Mouse (Mus musculus) myocyte (in vitro differentiated cells): Measurements from ENCODE around the gene Kif26b. TPM values are rescaled to one million over a fixed set of nuclear protein-coding genes. Genes with fewer than 3 reads are reported as not detected.

Source experiments
- H3K27me3 ChIP-seq: one replicate; pipeline ENCODE4 v1.6.1; 2011; ENCODE audit not compliant: control insufficient read depth, insufficient read depth, insufficient read length
- H3K36me3 ChIP-seq: one replicate; pipeline ENCODE4 v1.6.1; 2011; ENCODE audit not compliant: control insufficient read depth, insufficient read depth
- H3K4me2 ChIP-seq: one replicate; pipeline ENCODE4 v1.6.1; 2011; ENCODE audit warnings: low read depth, control low read depth
- H3K4me3 ChIP-seq: one replicate; pipeline ENCODE4 v1.5.1; 2011; ENCODE audit warnings: mild to moderate bottlenecking, control low read depth, moderate library complexity
- H3K79me2 ChIP-seq: one replicate; pipeline ENCODE4 v1.6.1; 2011; ENCODE audit not compliant: control insufficient read depth, insufficient read depth
- H3ac ChIP-seq: one replicate; pipeline ENCODE4 v1.6.1; 2011; ENCODE audit not compliant: control insufficient read depth, insufficient read length
- CEBPB ChIP-seq: IDR thresholded peaks from 2 replicates; pipeline ENCODE4 v1.6.1; 2011; ENCODE audit warnings: mild to moderate bottlenecking, moderate library complexity; ENCODE audit not compliant: poor library complexity, insufficient read depth, severe bottlenecking
- E2F4 ChIP-seq: IDR thresholded peaks from one replicate; pipeline ENCODE4 v1.6.1; 2011; ENCODE audit warnings: mild to moderate bottlenecking, control low read depth, moderate library complexity; ENCODE audit not compliant: insufficient read depth
- MAX ChIP-seq: IDR thresholded peaks from one replicate; pipeline ENCODE4 v1.6.1; 2011; ENCODE audit warnings: low read depth, mild to moderate bottlenecking, control low read depth
- MYOD1 ChIP-seq, 3 experiments: IDR thresholded peaks; one replicate each; pipeline ENCODE4 v1.6.1; 2011; ENCODE audit warnings: control low read depth in 2 of 3, low read depth in 2 of 3, mild to moderate bottlenecking in 2 of 3, moderate library complexity in 1 of 3; ENCODE audit not compliant: insufficient read length in 2 of 3, control insufficient read depth in 1 of 3
- MYOG ChIP-seq, 3 experiments: IDR thresholded peaks; one replicate each; pipeline ENCODE4 v1.6.1; 2011; ENCODE audit warnings: control low read depth in 2 of 3, low read depth in 2 of 3, mild to moderate bottlenecking in 2 of 3; ENCODE audit not compliant: insufficient read length in 2 of 3, control insufficient read depth in 1 of 3, insufficient read depth in 1 of 3
- POLR2A ChIP-seq: IDR thresholded peaks from one replicate; pipeline ENCODE4 v1.6.1; 2011; ENCODE audit warnings: low read depth, mild to moderate bottlenecking, control low read depth, moderate library complexity; ENCODE audit not compliant: insufficient read length
- POLR2AphosphoS2 ChIP-seq: IDR thresholded peaks from one replicate; pipeline ENCODE4 v1.6.1; 2011; ENCODE audit warnings: low read depth, control low read depth; ENCODE audit not compliant: insufficient read length
- REST ChIP-seq: IDR thresholded peaks from one replicate; pipeline ENCODE4 v1.6.1; 2011; ENCODE audit warnings: mild to moderate bottlenecking, control low read depth, moderate library complexity; ENCODE audit not compliant: insufficient read depth, insufficient read length
- SRF ChIP-seq: IDR thresholded peaks from one replicate; pipeline ENCODE4 v1.6.1; 2011; ENCODE audit warnings: low read depth; ENCODE audit not compliant: control insufficient read depth, insufficient read length
- TCF12 ChIP-seq: IDR thresholded peaks from one replicate; pipeline ENCODE4 v1.6.1; 2011; ENCODE audit warnings: mild to moderate bottlenecking, control low read depth; ENCODE audit not compliant: poor library complexity, insufficient read depth, severe bottlenecking
- TCF3 ChIP-seq: IDR thresholded peaks from one replicate; pipeline ENCODE4 v1.6.1; 2011; ENCODE audit warnings: low read depth, control low read depth; ENCODE audit not compliant: insufficient read length
- USF1 ChIP-seq: IDR thresholded peaks from one replicate; pipeline ENCODE4 v1.6.1; 2011; ENCODE audit warnings: low read depth, mild to moderate bottlenecking, control low read depth, moderate library complexity
- polyA plus RNA-seq: library from polyadenylated mRNA; unstranded; fragments of >200 nt; fragmentation: generic; extraction: Trizol; gene quantifications from one replicate; pipeline ENCODE4 v1.2.1, GENCODE M21; 2012; ENCODE audit warnings: missing spikeins

Kif26b gene
- polyA plus RNA-seq, 1 experiment, result 5.9 TPM

DNA sequence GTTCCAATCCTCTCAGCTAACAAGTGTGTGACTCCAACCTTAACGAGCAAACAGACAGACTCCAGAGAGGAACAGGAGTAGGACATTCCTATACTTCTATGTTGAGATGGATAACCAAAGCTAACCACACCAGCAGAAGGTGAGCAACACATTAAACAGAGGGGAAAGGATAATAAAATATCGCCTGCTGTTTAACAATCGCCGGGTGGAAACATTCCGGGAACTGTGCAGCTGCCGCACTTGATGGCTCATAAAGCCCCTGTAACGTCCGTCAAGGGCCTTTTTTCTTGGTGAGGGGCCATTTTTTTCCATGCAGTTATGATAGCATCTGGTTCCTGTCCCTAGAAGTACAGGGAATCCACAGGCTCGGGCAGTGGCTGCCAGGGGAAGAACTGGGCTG, 204.1 kb downstream of the Kif26b start:
- Histone ChIP-seq H3K4me3 (no peak overlapping the region), H3K4me2 (no peak overlapping the region)
- TF ChIP-seq POLR2AphosphoS2, result no peak
- TF ChIP-seq USF1, result no peak
- TF ChIP-seq TCF3, result no peak
- TF ChIP-seq CEBPB, result no peak
- TF ChIP-seq POLR2A, result no peak
- TF ChIP-seq REST, result no peak
- TF ChIP-seq MYOD1 (IDR thresholded peaks at IDR 0.05; ENCODE audit: control insufficient read depth in 1 of 3, insufficient read length in 2 of 3, low read depth in 2 of 3), result no peak
- TF ChIP-seq MAX, result no peak
- TF ChIP-seq MYOG (IDR thresholded peaks at IDR 0.05; ENCODE audit: control insufficient read depth in 1 of 3, insufficient read depth in 1 of 3, insufficient read length in 2 of 3, low read depth in 2 of 3), result no peak
- TF ChIP-seq E2F4, result no peak

DNA sequence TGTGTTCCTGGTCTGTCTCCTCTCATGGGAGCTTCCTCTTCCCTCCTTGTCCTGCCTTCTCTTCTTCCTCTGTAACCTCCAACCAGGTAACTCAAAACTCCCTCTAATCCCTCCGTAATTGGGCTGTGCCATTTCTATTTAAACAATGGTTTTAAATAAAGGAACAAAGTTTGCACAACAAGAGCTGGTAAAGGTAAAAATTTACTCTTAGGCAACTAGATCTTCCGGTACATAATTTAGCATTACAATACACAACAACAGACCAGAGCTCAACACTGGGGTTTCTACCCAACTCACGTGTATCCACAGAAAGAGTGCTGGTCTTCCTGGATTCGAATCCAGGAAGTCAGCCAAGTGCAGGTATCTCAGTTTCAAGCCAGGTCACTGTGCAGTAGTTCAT, 205.7 kb downstream of the Kif26b start:
- Histone ChIP-seq H3K79me2 (no peaks in the 10 kb centered on the region), H3K4me2 (no peak overlapping the region), H3K36me3 (no peaks in the 10 kb centered on the region), H3K4me3 (no peak overlapping the region), H3K27me3 (no peaks in the 10 kb centered on the region), H3ac (no peak overlapping the region)
- TF ChIP-seq MYOD1 (IDR thresholded peaks at IDR 0.05; ENCODE audit: control insufficient read depth in 1 of 3, insufficient read length in 2 of 3, low read depth in 2 of 3), result no peak
- TF ChIP-seq REST, result no peak
- no peak for TF ChIP-seq MAX
- TF ChIP-seq POLR2A, result no peak
- TF ChIP-seq USF1, result no peak
- TF ChIP-seq MYOG (IDR thresholded peaks at IDR 0.05; ENCODE audit: control insufficient read depth in 1 of 3, insufficient read depth in 1 of 3, insufficient read length in 2 of 3, low read depth in 2 of 3), result no peak
- no peak for TF ChIP-seq TCF12
- TF ChIP-seq CEBPB, result no peak
- no peak for TF ChIP-seq SRF
- no peak for TF ChIP-seq TCF3
- no peak for TF ChIP-seq POLR2AphosphoS2
- no peak for TF ChIP-seq E2F4

More for the DNA sequence above, 204.1 kb downstream of the Kif26b start:
- Histone ChIP-seq H3K27me3 (no peaks in the 10 kb centered on the region), H3K79me2 (no peaks in the 10 kb centered on the region), H3ac (no peak overlapping the region), H3K36me3 (no peaks in the 10 kb centered on the region)

DNA sequence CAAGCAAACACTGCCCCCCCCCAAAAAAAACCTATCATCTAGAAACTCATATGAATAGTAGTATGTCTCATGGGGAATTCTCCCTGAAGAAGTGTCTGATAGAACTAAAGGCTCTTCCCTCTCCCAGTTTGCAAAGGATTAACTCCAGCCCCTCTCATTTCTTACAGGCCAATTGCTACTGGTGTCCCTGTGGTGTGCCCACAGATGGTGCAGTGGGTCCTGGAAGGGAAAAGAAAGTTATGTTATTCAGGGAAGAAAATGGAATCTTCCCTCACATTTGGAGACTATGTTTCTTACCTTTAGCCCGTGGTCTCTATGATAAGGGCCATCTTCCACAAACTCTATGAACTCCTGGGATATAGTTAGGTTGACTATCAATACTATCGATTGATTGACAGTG, 208.0 kb downstream of the Kif26b start:
- no peaks in the 10 kb centered on the region for H3K79me2 ChIP-seq
- TF ChIP-seq MYOG (IDR thresholded peaks at IDR 0.05; ENCODE audit: control insufficient read depth in 1 of 3, insufficient read depth in 1 of 3, insufficient read length in 2 of 3, low read depth in 2 of 3), result no peak
- no peak for TF ChIP-seq MAX
- TF ChIP-seq REST, result no peak
- TF ChIP-seq TCF3, result no peak
- TF ChIP-seq MYOD1 (IDR thresholded peaks at IDR 0.05; ENCODE audit: control insufficient read depth in 1 of 3, insufficient read length in 2 of 3, low read depth in 2 of 3), result no peak
- TF ChIP-seq CEBPB, result no peak
- TF ChIP-seq POLR2A, result no peak
- TF ChIP-seq E2F4, result no peak
- TF ChIP-seq TCF12, result no peak
- TF ChIP-seq USF1, result no peak
- H3K4me2 ChIP-seq, result no peak overlapping the region
- no peak overlapping the region for H3K4me3 ChIP-seq
- H3K27me3 ChIP-seq, result no peaks in the 10 kb centered on the region
- H3ac ChIP-seq, result no peak overlapping the region
- H3K36me3 ChIP-seq, result no peaks in the 10 kb centered on the region

DNA sequence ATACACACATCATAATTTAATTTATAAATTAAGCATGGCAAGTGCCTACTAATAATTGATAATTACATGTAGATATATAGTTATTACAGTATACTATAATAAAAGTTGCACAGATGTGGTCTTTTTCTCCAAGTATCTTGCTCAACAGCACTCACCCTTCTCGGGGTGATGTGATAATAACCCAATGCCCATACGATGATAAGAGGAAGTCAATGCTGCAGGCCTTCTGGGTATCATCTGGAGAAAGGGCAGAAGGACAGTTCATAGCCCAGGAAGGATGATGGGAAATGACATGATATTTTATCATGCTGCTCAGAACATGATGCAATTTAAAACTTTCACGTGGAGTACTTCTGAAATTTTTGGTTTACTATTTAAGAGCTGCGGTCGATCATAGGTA, 214.9 kb downstream of the Kif26b start:
- TF ChIP-seq TCF3 (no peak), MAX (no peak), REST (no peak), E2F4 (no peak), TCF12 (no peak), MYOG (IDR thresholded peaks at IDR 0.05; ENCODE audit: control insufficient read depth in 1 of 3, insufficient read depth in 1 of 3, insufficient read length in 2 of 3, low read depth in 2 of 3) (no peak), USF1 (no peak), SRF (no peak)
- Histone ChIP-seq H3K36me3 (no peaks in the 10 kb centered on the region), H3K4me3 (no peak overlapping the region), H3ac (no peak overlapping the region), H3K4me2 (no peak overlapping the region), H3K79me2 (no peaks in the 10 kb centered on the region), H3K27me3 (no peaks in the 10 kb centered on the region)

DNA sequence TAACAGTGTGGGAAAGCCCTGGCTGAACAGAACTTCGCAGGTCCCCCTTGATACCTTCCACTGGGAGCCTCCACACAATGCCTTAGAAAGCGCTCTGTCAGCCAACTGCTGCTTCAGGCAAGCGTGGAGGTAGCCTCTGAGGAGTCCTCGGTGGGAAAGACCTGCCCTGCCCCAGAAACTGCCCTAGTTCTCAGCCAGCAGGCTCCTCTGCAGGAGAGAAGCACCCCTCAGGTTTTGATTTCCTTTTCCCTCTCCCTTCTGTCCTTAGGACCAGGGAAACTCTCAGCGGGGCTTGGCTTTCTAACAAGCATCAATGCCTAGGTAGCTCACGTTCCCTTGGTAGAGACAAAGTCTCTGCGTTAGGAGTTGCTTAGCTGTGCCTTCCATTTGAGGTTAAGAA, 215.6 kb downstream of the Kif26b start:
- Histone ChIP-seq H3K4me3 (no peak overlapping the region), H3ac (no peak overlapping the region), H3K27me3 (no peaks in the 10 kb centered on the region), H3K36me3 (no peaks in the 10 kb centered on the region), H3K79me2 (no peaks in the 10 kb centered on the region), H3K4me2 (no peak overlapping the region)
- no peak for TF ChIP-seq TCF12
- no peak for TF ChIP-seq MYOG (IDR thresholded peaks at IDR 0.05; ENCODE audit: control insufficient read depth in 1 of 3, insufficient read depth in 1 of 3, insufficient read length in 2 of 3, low read depth in 2 of 3)
- TF ChIP-seq CEBPB, result no peak
